Mouse (Mus musculus): ENCODE measurements around the gene Ripor2. TPM values are rescaled to one million over a fixed set of nuclear protein-coding genes. Genes with fewer than 3 reads are reported as not detected.

Ripor2 gene
- polyA plus RNA-seq, 1 experiment from 2014 or later: 3.7 TPM

- no peaks in the 10 kb centered on the region for H3K36me3 ChIP-seq (replicated peaks; ENCODE audit: insufficient read depth, low read length)
- no peak overlapping the region for H3K4me3 ChIP-seq (ENCODE audit: low read depth, low read length)
- no peak overlapping the region for H3K4me2 ChIP-seq (ENCODE audit: low read depth, low read length)
- no peaks in the 10 kb centered on the region for H3K9me3 ChIP-seq (ENCODE audit: low read length)
- 90% methylated on average over 12 of the region's 12 CpGs for WGBS (ENCODE audit: insufficient replicate concordance)
- no peak overlapping the region for H3K9ac ChIP-seq (replicated peaks)
- no peaks in the 10 kb centered on the region for H3K27me3 ChIP-seq (ENCODE audit: insufficient read depth, low read length)
- no peak for ATAC-seq
- TF ChIP-seq EP300 (IDR thresholded peaks at IDR 0.05; ENCODE audit: low read depth): no peak
- no peak for TF ChIP-seq CTCF (IDR thresholded peaks at IDR 0.05; ENCODE audit: low read depth)
- H3K4me1 ChIP-seq (ENCODE audit: insufficient read depth): no peaks in the 10 kb centered on the region
- no peak overlapping the region for H3K27ac ChIP-seq (ENCODE audit: low read depth)
- DNase-seq: no peak
Measured at GRCm38 (mm10) chr13:24587192-24587895, 5.4 kb downstream of the Ripor2 start.

- no peaks in the 10 kb centered on the region for H3K36me3 ChIP-seq (replicated peaks; ENCODE audit: insufficient read depth, low read length)
- no peaks in the 10 kb centered on the region for H3K4me1 ChIP-seq (ENCODE audit: insufficient read depth)
- H3K27me3 ChIP-seq (ENCODE audit: insufficient read depth, low read length): no peaks in the 10 kb centered on the region
- WGBS (ENCODE audit: insufficient replicate concordance): 84% methylated on average over 3 of the region's 3 CpGs
- ATAC-seq (no peak), DNase-seq (no peak)
- H3K27ac ChIP-seq (ENCODE audit: low read depth): no peak overlapping the region
- TF ChIP-seq EP300 (IDR thresholded peaks at IDR 0.05; ENCODE audit: low read depth) (no peak), CTCF (IDR thresholded peaks at IDR 0.05; ENCODE audit: low read depth) (no peak)
- H3K4me2 ChIP-seq (ENCODE audit: low read depth, low read length): no peak overlapping the region
- no peak overlapping the region for H3K9ac ChIP-seq (replicated peaks)
- H3K9me3 ChIP-seq (ENCODE audit: low read length): no peaks in the 10 kb centered on the region
- no peak overlapping the region for H3K4me3 ChIP-seq (ENCODE audit: low read depth, low read length)
Measured at GRCm38 (mm10) chr13:24588603-24589002, 6.6 kb downstream of the Ripor2 start.

- Histone ChIP-seq H3K27ac (ENCODE audit: low read depth) (no peak overlapping the region), H3K36me3 (replicated peaks; ENCODE audit: insufficient read depth, low read length) (no peaks in the 10 kb centered on the region), H3K9me3 (ENCODE audit: low read length) (no peaks in the 10 kb centered on the region), H3K9ac (replicated peaks) (no peak overlapping the region), H3K4me1 (ENCODE audit: insufficient read depth) (no peaks in the 10 kb centered on the region), H3K4me3 (ENCODE audit: low read depth, low read length) (no peak overlapping the region), H3K4me2 (ENCODE audit: low read depth, low read length) (no peak overlapping the region), H3K27me3 (ENCODE audit: insufficient read depth, low read length) (no peaks in the 10 kb centered on the region)
- no peak for DNase-seq
- TF ChIP-seq CTCF (IDR thresholded peaks at IDR 0.05; ENCODE audit: low read depth) (no peak), EP300 (IDR thresholded peaks at IDR 0.05; ENCODE audit: low read depth) (no peak)
- ATAC-seq: no peak
- 85% methylated on average over 6 of the region's 6 CpGs for WGBS (ENCODE audit: insufficient replicate concordance)
Measured at GRCm38 (mm10) chr13:24591737-24592136, 9.7 kb downstream of the Ripor2 start.

- Histone ChIP-seq H3K4me3 (ENCODE audit: low read depth, low read length) (no peak overlapping the region), H3K27me3 (ENCODE audit: insufficient read depth, low read length) (no peaks in the 10 kb centered on the region), H3K9me3 (ENCODE audit: low read length) (no peaks in the 10 kb centered on the region), H3K9ac (replicated peaks) (no peak overlapping the region), H3K27ac (ENCODE audit: low read depth) (no peak overlapping the region), H3K4me1 (ENCODE audit: insufficient read depth) (no peaks in the 10 kb centered on the region), H3K4me2 (ENCODE audit: low read depth, low read length) (no peak overlapping the region), H3K36me3 (replicated peaks; ENCODE audit: insufficient read depth, low read length) (no peaks in the 10 kb centered on the region)
- TF ChIP-seq CTCF (IDR thresholded peaks at IDR 0.05; ENCODE audit: low read depth) (no peak), EP300 (IDR thresholded peaks at IDR 0.05; ENCODE audit: low read depth) (no peak)
- DNase-seq (no peak), ATAC-seq (no peak)
- WGBS (ENCODE audit: insufficient replicate concordance): 80% methylated on average over 3 of the region's 3 CpGs
Measured at GRCm38 (mm10) chr13:24594303-24594702, 12.3 kb downstream of the Ripor2 start.

GRCm38 (mm10) chr13:24599631-24600041 is 17.6 kb downstream of the Ripor2 start:
- Histone ChIP-seq H3K9ac (replicated peaks) (no peak overlapping the region), H3K4me3 (ENCODE audit: low read depth, low read length) (no peak overlapping the region), H3K36me3 (replicated peaks; ENCODE audit: insufficient read depth, low read length) (no peaks in the 10 kb centered on the region), H3K4me1 (ENCODE audit: insufficient read depth) (peaks cover 17% of the 10 kb centered on the region), H3K27me3 (ENCODE audit: insufficient read depth, low read length) (no peaks in the 10 kb centered on the region), H3K9me3 (ENCODE audit: low read length) (no peaks in the 10 kb centered on the region), H3K27ac (ENCODE audit: low read depth) (peak overlapping the region; percentile 55; the same call in 1 of the 2 replicates), H3K4me2 (ENCODE audit: low read depth, low read length) (no peak overlapping the region)
- ATAC-seq (peak; percentile 66), DNase-seq (peak; percentile 64)
- 31% methylated on average over 11 of the region's 11 CpGs for WGBS (ENCODE audit: insufficient replicate concordance)
- no peak for TF ChIP-seq CTCF (IDR thresholded peaks at IDR 0.05; ENCODE audit: low read depth)
- TF ChIP-seq EP300 (IDR thresholded peaks at IDR 0.05; ENCODE audit: low read depth): peak; percentile 78

- H3K9me3 ChIP-seq (ENCODE audit: low read length): no peaks in the 10 kb centered on the region
- peak; percentile 35 for DNase-seq
- H3K27ac ChIP-seq (ENCODE audit: low read depth): peak overlapping the region; percentile 5
- no peak overlapping the region for H3K4me3 ChIP-seq (ENCODE audit: low read depth, low read length)
- peaks cover 19% of the 10 kb centered on the region for H3K4me1 ChIP-seq (ENCODE audit: insufficient read depth)
- TF ChIP-seq EP300 (IDR thresholded peaks at IDR 0.05; ENCODE audit: low read depth) (peak; percentile 79), CTCF (IDR thresholded peaks at IDR 0.05; ENCODE audit: low read depth) (no peak)
- H3K36me3 ChIP-seq (replicated peaks; ENCODE audit: insufficient read depth, low read length): no peaks in the 10 kb centered on the region
- no peaks in the 10 kb centered on the region for H3K27me3 ChIP-seq (ENCODE audit: insufficient read depth, low read length)
- peak; percentile 73 for ATAC-seq
- H3K4me2 ChIP-seq (ENCODE audit: low read depth, low read length): peak overlapping the region; percentile 44
- H3K9ac ChIP-seq (replicated peaks): no peak overlapping the region
- 14% methylated on average over 4 of the region's 4 CpGs for WGBS (ENCODE audit: insufficient replicate concordance)
Measured at GRCm38 (mm10) chr13:24602978-24603377, 21.0 kb downstream of the Ripor2 start.
